Mouse (Mus musculus): ENCODE data around the gene C1qtnf7.

The C1qtnf7 gene

DNA sequence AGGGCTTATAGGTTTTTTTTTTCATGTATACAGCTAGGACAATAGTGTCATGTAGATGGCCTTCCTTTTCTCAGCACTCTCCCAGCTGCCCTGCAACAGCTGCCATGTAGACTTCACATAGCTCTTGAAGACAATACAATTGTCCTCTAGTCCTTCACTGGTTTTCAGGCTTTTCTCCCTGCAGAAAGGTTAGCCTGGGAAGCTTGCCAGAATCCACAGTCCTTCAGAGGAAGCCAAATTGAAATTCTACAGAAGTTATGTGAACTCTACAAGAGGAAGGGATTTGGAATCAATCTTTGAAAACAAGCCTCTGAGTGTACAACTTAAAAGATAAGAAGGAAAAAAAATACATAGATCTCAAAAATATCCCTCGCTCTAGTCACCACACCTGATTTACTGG is 94.4 kb downstream of the C1qtnf7 start:
- DNase-seq (ENCODE audit: low read depth): no peak

DNA sequence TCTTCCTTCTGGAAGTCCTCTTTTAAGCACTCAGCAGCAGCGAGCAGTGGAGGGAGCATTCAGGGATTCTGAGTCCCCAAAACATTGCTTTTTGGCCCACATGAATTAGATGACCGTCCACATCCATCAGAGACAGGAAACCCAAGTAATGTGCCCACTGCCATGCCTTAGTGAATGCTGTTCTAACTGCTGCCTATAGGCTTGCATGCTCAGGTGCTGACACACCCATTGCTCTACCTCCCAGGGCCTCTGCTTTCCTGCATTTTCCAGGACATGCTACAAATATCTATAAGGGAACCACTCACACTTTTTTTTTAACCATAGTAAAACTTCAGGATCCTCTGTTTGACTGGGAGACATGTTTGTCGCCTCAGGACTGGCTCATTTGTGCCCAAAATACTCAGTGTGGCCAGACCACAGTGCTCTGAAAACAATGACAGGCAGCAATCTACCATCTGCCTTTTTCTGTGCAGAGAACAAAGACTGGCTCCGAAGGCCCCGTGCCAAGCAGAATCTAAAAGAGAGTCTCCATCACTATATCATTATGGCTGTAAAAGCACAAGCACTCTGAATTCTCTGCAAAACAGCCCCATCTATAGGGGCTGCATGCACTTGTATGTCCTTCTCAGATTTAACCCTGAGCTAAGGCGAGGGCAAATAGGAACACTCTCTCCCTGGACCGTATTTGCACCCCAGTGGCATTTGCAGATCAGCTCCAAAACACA is 106.4 kb downstream of the C1qtnf7 start:
- no peak for DNase-seq (ENCODE audit: low read depth)

DNA sequence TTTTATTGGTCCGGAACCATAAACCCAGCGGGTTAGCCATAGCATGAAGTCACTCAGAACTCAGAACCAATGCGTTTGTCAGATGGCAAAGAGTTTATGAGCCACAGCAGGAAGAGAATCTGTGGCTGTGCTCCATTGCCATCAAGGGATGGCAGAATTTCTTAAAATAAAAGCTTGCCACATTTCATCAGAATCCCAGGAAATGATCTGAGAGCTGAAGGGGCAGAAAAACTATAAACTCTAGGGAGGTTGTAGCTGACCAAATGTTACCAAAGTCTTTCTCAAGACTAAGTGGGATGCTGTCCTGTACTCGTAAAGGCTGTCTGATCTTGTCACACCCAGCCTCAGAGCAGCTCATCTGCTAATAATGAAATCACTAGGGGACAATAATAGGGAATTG is 110.1 kb downstream of the C1qtnf7 start:
- DNase-seq (ENCODE audit: low read depth): no peak

DNA sequence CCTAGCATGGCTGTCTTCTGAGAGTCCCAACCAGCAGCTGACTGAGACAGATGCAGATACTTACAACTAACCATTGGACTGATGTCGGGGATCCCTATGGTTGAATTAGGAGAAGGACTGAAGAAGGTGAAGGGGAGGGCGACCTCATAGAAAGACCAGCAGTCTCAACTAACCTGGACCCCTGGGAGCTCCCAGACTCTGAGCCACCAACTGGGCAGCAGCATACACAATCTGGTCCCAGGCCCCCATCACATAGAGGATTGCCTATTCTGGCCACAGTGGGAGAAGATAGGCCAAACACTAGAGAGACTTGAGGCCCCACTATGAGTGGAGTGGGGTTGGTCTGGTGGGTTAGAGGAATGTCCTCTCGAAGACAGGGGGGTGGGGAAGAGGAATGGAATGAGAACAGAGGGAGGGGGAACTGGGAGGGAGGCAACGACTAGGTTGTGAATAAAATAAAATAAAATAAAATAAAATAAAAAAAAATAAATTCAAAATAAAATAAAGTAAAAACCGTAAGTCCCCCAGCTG is 118.8 kb downstream of the C1qtnf7 start:
- DNase-seq (ENCODE audit: low read depth): no peak

DNA sequence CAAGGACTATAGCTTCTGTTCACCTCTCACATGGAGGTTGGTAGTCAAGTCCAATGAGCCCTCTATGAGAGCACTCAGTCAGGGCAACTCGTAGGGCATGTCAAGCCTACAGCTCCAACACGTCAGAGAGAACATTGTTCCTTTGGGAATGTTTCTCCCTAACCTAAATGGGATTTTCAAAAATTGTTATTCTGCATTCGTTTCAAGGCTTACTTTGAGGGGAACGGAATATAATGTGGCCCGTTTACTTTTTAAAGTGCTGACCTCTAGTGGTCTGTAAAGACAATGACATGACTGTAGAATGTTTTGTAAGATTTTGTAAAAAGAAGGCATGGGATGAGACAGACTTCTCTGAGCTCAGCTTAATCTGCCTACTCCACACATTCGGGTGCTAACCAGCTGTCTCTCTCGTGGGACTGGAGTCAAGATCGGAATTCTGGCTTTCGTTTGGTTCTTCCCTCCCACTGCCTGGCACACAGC is 119.3 kb downstream of the C1qtnf7 start:
- DNase-seq (ENCODE audit: low read depth): no peak

DNA sequence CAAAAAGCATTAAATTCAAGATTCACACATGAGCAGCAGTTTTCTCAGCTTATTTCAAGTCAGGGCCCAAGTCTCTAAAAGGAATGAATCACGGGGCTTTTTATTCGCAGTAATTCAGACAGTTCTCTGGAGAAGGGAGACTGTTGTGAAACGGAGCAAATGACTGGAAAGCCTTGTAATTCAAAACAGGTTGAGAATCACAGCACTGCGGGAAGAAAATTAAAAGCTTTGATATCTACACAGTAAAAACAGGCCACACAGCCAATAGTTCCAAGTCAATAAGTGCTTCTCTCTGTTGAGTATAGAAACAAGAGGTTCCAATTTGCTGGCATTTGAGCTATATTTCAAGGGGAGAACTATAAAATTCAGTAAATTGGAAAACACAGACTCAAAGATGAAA is 129.7 kb downstream of the C1qtnf7 start:
- DNase-seq (ENCODE audit: low read depth): no peak

DNA sequence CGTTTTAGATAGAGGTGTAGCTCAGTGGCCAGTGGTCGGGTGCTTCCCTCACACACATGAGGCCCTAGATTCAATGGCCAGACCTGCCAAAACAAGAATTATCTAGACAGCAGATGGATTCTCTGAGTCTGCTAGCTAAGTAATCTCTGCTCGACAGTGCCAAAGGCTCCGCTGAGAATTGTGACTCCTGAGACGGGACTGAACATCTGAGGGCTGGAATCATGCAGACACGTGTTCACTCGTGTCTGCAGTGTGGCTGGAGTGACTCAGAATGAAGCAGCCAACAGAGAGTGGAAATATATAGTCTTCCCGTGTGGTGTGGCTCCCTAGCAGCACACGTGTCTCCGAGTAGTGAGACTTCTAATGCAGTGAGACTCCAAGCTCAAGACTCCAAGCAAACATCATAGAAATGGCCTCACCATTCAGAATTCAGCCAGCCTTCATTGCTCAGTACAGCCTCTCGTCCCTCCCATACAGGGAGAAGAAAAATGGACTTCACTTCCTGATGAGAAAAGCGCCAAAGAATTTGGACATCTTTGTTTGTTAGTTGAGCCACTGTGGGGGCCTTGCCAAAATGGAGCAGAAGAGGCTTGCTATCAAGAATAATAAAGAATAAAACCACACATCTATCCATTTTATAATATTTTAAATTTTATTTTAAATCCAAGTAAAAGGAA is 131.9 kb downstream of the C1qtnf7 start:
- DNase-seq (ENCODE audit: low read depth): no peak

DNA sequence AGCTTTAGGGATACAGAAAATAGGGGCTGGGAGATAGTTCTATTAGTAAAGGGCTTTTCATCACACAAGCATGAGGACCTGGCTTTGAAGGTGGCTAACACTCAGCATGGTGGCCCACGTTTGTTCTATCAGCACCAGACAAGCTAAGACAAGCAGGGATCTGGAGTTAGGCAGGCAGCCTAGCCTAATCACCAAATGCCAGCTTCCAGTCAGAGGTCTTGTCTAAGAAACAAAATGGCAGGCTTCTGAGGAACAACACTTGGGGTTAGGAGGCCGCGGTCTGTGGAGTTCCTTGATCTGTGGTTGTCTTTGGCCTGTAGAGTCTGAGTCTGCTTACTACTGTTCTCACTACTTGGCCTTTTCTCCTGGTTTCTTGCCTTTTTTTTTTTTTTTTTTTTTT is 146.2 kb downstream of the C1qtnf7 start:
- DNase-seq (ENCODE audit: low read depth): no peak

DNA sequence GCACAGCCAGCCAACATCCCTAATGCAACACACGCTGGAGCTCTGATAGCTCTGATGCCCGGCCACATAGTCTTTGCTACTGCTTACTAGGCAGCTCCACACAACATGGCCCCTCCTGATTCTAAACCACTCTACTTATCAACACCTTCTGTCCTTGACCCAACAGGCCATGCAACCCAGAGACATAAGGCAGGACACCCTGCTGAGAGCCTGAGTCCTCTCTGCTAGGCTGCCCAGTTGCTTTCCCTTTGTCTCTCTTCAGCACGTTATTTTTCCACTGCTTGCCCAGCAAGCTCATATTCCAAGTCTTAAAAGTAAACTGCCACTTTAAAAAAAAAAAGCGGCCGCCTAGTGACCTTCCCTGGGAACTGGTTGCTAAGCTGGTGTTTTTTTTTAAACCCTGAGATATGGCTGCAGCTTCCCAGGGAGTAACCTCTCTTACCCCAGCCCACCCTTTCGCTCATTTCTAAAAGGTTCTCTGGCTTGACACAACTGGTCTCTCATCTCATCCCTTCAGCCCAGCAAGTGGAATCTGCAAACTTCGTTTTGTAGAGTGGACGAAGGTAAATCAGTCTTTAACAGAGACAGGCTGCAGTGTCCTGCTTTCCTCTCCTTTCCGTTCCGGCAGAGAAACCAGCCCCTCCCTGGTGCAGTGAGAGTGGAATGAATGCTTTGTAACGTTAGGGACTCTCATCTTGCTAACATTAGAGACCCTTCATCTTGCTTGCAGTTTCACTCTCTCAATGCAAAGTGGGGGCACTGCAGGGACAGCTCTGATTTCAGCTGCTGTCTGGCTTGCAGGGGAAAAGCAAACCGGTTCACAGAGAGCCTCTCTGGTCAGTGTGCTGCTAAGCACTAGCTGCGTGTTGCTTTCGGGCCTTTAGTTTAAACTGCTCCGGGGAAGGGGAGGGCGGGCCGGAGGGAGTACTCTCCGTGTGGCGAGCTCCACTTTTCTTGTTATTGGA is 146.9 kb downstream of the C1qtnf7 start, which contains the start of gene Cc2d2a:
Gene Cc2d2a, plus strand, starts transcription at position 350 of the 965 bp plus-strand sequence.
- DNase-seq (ENCODE audit: low read depth): no peak

DNA sequence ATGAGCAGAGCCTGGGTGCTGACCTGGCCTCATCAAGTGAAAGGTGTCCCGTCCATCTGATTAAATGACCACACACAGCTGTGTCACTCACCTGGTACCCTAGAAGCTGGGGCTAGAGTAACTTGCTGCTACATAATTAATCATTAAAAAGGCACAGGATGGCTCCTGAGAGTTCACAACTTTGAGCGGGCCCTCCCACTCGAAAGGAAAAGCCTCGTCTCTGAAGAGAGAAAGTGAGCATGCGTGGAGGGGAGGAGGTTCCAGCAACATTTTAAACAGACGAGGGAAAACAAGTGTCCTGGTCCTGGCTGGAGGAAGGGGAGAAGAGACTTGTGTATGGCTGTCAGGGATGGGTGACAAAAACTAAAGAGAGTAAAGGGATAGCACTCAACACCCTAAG is 148.2 kb downstream of the C1qtnf7 start:
- DNase-seq (ENCODE audit: low read depth): no peak

DNA sequence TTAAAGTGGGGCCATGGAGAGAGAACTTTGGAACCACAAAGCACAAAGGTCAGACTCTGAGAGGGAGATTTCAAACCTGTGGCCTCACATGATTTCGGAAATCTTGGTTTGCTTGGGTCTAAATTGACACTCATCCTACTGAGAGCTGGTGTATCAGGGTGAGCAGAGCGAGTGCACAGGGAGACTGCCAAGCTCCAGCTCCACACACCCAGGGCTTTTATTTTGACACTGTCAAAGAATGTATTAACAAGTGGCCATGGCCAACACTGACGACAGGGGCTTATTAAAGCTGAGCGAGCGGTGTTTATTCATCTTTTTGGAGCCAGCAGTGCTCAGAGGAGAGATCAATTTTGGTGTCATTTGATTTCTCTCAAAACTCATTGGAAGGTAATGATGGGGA is 149.8 kb downstream of the C1qtnf7 start:
- no peak for DNase-seq (ENCODE audit: low read depth)

Measured in c-Kit-positive CD71-negative TER-119-negative erythroid progenitor cells, embryonic 14.5 days (primary cell).